Mouse (Mus musculus) lung, embryonic 16.5 days (tissue): ENCODE measurements around the gene Nek6. TPM values are rescaled to one million over a fixed set of nuclear protein-coding genes. Genes with fewer than 3 reads are reported as not detected.

ENCODE experiments used
- ATAC-seq: fragments of 200-750 bp; cut with Nextera tagmentation; 2 replicates; pipeline ENCODE4 v1.8.0; 2017; ENCODE audit warnings: low read depth, mild to moderate bottlenecking, moderate library complexity
- H3K27ac ChIP-seq: fragments of 300-500 bp; sonication (generic); 2 replicates; pipeline ENCODE4 v1.5.1; 2014; ENCODE audit warnings: mild to moderate bottlenecking, control low read depth, low read length
- H3K27me3 ChIP-seq: fragments of 300-500 bp; sonication (generic); 2 replicates; pipeline ENCODE4 v1.6.1; 2014; ENCODE audit warnings: low read depth, low read length, mixed read lengths; ENCODE audit not compliant: control insufficient read depth, insufficient read depth
- H3K36me3 ChIP-seq: fragments of 300-500 bp; sonication (generic); 2 replicates; pipeline ENCODE4 v1.6.1; 2014; ENCODE audit warnings: low read length; ENCODE audit not compliant: control insufficient read depth, insufficient read depth
- H3K4me1 ChIP-seq: fragments of 300-500 bp; sonication (generic); replicated peaks from 2 replicates; pipeline ENCODE4 v1.6.1; 2014; ENCODE audit warnings: low read length, mixed read lengths; ENCODE audit not compliant: control insufficient read depth, insufficient read depth
- H3K4me2 ChIP-seq: fragments of 300-500 bp; sonication (generic); 2 replicates; pipeline ENCODE4 v1.6.1; 2014; ENCODE audit warnings: low read depth, low read length, control low read depth
- H3K4me3 ChIP-seq: fragments of 300-500 bp; sonication (generic); 2 replicates; pipeline ENCODE4 v1.5.1; 2014; ENCODE audit warnings: mild to moderate bottlenecking, low read length, control low read depth
- H3K9ac ChIP-seq: fragments of 300-500 bp; sonication (generic); 2 replicates; pipeline ENCODE4 v1.6.1; 2014; ENCODE audit warnings: low read length, control low read depth
- H3K9me3 ChIP-seq: fragments of 300-500 bp; sonication (generic); 2 replicates; pipeline ENCODE4 v1.6.1; 2016; ENCODE audit warnings: low read length; ENCODE audit not compliant: control insufficient read depth
- WGBS: fragments of 180-500 bp; shearing (Covaris S2); extraction: QIAGEN DNeasy Blood & Tissue Kit; methylation state at CpG from one replicate; pipeline ENCODE4 v1.1.7; 2014; 5-methylcytosine and 5-hydroxymethylcytosine counted together
- polyA plus RNA-seq: library from polyadenylated mRNA; unstranded; fragments of >200 nt; fragmentation: Nextera tagmentation; extraction: Ambion mirVana; gene quantifications from 2 replicates; pipeline ENCODE4 v1.2.1, GENCODE M21; 2015

Nek6 gene
- polyA plus RNA-seq, 1 experiment from 2014 or later: 122 TPM

DNA sequence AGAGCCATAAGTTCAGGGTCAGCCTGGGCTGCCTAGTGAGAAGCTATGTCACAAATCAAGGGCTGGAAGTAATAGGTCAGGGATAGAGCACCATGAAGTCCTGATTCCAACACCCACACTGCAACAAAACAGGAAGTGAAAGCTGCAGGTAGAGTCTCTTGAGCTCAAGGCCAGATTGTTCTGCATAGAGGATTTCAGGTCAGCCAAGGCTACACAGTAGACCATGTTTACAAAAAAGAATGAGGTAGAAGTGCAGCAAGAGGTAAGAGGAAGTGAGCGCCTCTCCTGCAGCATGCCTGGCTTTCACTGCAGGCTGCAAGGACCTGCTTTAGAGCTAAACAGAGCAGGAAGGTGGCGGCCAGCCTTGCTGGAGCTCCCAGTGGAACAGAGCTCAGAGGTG lies 63.3 kb downstream of the Nek6 start:
- Histone ChIP-seq H3K9ac (no peak overlapping the region), H3K36me3 (peaks cover 20% of the 10 kb centered on the region), H3K4me3 (no peak overlapping the region), H3K27ac (no peak overlapping the region), H3K9me3 (no peaks in the 10 kb centered on the region), H3K4me1 (peaks cover 13% of the 10 kb centered on the region), H3K27me3 (no peaks in the 10 kb centered on the region), H3K4me2 (no peak overlapping the region)
- WGBS: 84% methylated on average over 2 of the region's 2 CpGs
- no peak for ATAC-seq

DNA sequence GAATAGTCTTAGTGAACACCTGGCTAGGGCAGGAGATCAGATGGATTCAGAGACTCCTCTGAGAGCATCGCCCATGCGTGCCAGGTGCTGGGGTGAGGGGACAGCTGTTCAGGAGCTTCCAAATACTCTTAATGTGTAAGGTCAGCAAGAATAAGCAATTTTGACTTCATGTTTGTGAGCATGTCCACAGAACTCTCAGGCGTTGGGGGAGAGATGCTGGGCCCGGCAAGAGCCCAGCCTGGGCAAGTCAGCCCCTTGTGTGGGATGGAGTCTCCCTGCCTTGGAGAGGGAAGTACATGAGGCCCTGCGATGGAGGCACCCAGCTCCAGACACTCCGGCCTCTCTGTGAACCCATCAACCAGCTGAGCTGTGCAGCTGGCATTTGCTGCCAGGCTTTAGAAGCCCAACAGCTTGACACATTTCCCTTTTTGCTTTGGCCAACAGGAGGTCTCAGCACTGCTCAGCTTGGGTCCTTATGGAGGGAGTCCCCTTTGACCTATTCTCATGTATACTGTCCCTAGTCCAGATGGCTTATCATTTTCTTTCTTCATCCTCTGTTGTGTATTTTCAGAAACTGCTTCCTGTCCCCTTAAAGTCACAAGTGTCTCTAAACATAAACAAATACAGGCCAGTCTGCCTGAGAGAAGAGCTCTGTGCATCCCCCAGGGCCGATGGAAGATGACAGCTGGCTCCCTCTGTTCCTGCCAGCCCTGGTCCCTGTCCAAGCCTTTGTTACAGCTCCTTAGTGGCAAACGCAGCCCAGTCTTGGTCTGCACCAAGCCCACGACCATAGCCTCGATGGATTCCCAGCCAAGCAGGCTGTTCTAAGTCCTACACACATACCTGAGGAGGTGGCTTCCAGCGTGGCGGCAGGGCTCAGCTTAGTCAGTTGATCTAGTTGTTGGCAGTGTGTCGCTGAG lies 67.4 kb downstream of the Nek6 start:
- Histone ChIP-seq H3K9ac (no peak overlapping the region), H3K4me1 (peaks cover 13% of the 10 kb centered on the region), H3K27ac (peak overlapping the region; percentile 71), H3K27me3 (no peaks in the 10 kb centered on the region), H3K36me3 (peaks cover 10% of the 10 kb centered on the region; the same call in 1 of the 2 replicates), H3K4me3 (no peak overlapping the region), H3K4me2 (no peak overlapping the region), H3K9me3 (no peaks in the 10 kb centered on the region)
- ATAC-seq: peak; percentile 91
- WGBS: 45% methylated on average over 13 of the region's 13 CpGs

DNA sequence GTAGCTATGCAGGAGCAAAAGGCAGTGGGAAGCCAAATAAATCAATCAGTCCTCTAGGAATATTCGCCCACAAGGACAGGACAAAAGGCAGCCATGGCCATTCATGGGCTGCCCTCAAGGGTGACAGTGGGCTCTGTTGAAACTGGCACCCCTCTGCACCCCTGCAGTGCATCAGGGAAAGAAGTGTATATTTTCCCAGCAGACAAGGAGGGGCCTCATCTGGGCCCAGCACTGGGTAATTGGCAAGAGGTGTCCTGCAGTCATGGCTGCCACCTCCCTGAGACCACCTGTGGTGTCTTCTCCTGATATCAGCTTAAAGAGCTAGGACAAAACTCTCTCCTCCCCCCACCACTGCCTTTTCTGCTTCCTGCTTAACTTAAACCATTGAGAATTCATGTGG lies 68.1 kb downstream of the Nek6 start:
- WGBS: 57% methylated on average over 1 of the region's 1 CpGs

DNA sequence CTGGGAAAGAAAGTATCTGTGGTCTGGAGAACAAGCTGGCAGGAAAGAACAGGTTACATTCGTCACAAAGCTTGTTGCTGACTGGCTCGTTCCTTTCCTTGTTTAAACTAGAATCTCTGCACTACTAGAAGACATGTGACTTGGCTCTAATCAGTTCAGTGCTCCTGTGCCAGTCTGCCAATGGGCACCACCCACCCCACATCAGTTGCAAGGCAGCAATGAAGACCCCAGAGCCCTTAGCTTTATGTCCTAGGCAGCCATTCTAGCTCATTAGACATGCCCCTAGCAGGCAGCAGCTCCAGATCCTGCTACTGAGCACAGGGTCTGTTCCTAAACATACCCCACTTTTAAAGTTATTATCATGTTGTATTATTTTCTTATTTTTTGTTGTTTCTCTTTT lies 72.5 kb downstream of the Nek6 start:
- H3K4me3 ChIP-seq: no peak overlapping the region
- no peak for ATAC-seq
- H3K27me3 ChIP-seq: no peaks in the 10 kb centered on the region
- no peaks in the 10 kb centered on the region for H3K9me3 ChIP-seq
- H3K36me3 ChIP-seq: peaks cover 24% of the 10 kb centered on the region
- 58% methylated on average over 2 of the region's 2 CpGs for WGBS
- H3K9ac ChIP-seq: no peak overlapping the region
- H3K4me2 ChIP-seq: no peak overlapping the region
- peaks cover 6% of the 10 kb centered on the region; the same call in 1 of the 2 replicates for H3K4me1 ChIP-seq
- no peak overlapping the region for H3K27ac ChIP-seq

More for the DNA sequence above, 68.1 kb downstream of the Nek6 start:
- no peak for ATAC-seq
- Histone ChIP-seq H3K27ac (peak overlapping the region; percentile 48), H3K4me3 (no peak overlapping the region), H3K9ac (no peak overlapping the region), H3K9me3 (no peaks in the 10 kb centered on the region), H3K4me2 (no peak overlapping the region), H3K27me3 (no peaks in the 10 kb centered on the region), H3K4me1 (peaks cover 13% of the 10 kb centered on the region), H3K36me3 (peaks cover 11% of the 10 kb centered on the region; the same call in 1 of the 2 replicates)

DNA sequence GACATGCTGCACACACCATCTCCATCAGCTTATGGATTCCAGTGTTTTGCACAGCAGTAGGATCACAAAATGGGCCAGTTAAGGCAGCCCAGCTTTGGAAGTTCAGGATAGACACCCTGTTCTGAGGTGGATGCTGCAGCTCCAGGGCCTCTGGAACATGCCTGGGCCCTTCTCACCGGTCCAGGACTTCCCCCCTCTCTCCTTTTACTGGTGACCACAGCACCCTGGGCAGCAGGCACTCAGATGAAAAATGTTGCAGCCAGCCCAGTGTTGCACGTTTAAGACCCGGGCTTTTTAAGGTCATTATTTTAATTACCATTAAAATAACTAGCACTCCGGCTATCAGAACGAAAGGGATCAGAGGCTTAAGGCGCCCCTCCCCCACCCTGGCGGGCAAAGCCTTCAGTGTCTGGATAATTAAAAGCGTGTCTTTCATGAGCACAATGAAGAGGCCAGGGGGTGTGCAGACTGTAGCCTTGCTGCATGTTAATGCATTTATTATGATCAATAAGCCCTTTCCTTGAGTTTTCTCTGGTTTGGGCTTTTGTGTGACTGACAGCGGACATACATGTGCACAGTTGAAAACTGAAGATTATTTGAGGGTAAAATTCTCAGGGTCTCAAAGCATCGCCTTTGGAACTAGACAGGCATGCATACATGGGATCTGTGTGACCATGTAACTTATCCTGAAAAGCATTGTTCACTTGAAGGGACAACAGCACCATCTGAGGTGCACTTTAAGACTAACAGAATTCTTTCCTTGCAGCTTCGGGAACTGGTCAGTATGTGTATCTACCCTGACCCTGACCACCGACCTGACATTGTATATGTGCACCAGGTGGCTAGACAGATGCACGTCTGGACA lies 73.3 kb downstream of the Nek6 start:
- H3K9me3 ChIP-seq: no peaks in the 10 kb centered on the region
- no peak overlapping the region for H3K4me2 ChIP-seq
- H3K36me3 ChIP-seq: peaks cover 24% of the 10 kb centered on the region
- WGBS: 58% methylated on average over 13 of the region's 13 CpGs
- H3K27ac ChIP-seq: no peak overlapping the region
- no peaks in the 10 kb centered on the region for H3K27me3 ChIP-seq
- H3K9ac ChIP-seq: no peak overlapping the region
- no peak overlapping the region for H3K4me3 ChIP-seq
- H3K4me1 ChIP-seq: no peaks in the 10 kb centered on the region
- ATAC-seq: no peak

DNA sequence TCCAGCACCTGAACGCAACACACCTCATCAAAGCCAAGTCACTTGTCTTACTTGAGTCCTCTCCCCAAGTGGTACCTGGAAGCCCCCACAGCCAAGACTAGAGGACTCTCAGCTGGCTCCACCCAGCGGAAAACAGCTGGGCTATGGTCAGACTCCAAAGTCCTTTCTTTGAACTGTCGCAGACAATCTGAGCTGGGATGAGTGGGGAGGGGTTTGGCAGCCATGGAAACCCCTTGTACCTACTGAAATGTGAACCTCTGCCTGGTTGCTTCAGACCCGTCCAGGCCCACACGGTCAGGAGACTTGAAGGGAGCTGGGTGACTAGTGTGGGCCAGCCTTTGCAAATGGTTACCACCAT lies 73.9 kb downstream of the Nek6 start:
- ATAC-seq: no peak
- no peaks in the 10 kb centered on the region for H3K4me1 ChIP-seq
- no peak overlapping the region for H3K4me3 ChIP-seq
- no peak overlapping the region for H3K9ac ChIP-seq
- H3K27me3 ChIP-seq: no peaks in the 10 kb centered on the region
- H3K36me3 ChIP-seq: peaks cover 22% of the 10 kb centered on the region
- H3K4me2 ChIP-seq: no peak overlapping the region
- 44% methylated on average over 5 of the region's 5 CpGs for WGBS
- no peaks in the 10 kb centered on the region for H3K9me3 ChIP-seq
- no peak overlapping the region for H3K27ac ChIP-seq

DNA sequence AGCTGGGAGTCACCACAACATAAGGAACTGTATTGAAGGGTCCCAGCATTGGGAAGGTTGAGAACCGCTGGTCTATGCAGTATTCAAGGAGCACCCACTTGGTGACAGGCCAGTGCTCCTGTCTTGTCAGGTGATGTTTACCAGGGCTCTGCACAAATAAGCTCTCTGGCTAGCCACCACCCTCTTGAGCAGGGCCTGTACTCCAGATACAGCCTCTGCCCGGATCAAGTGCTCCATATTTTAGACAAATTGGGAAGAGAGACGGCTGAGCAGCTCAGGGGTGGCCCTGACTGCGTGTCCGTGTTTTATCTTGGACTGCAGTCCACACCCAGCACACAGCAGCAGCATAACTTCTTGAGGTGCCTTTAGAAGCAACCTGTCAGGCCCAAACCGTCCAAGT lies 75.3 kb downstream of the Nek6 start:
- H3K27me3 ChIP-seq: no peaks in the 10 kb centered on the region
- H3K36me3 ChIP-seq: peaks cover 20% of the 10 kb centered on the region
- 65% methylated on average over 6 of the region's 6 CpGs for WGBS

DNA sequence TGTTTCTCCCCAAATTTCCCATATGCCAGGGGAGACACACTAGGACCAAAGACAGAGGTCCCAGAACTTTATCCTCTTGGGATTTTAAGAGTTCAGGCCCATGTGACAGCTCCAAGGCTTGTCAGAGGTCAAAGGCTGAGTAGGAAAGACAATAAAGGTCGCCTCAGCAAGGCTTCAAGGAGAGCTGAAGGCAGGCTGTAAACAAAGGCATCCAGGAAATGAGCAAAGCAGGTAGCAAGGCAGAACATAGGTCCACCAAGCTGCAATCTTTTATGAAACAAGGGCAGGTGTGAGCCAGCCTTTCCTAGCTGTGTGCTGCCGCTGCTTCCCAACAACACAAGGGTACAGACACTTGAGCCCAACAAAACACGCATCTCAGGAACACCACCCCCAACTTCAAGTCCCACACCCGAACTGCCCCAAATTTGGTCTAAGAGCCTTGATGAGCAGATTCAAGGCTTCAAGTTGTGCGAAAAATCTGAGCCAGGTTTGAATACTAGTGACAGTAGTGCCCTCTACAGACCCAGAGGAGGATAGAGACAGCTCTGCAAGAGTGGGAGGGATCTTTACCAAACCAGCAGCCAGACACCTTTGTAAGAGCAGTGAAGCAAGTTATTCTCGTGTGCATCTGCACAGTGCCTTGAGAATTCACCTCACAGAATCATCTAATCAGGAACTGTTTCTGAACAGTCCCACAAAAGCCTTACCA lies 80.5 kb downstream of the Nek6 start:
- WGBS: 58% methylated on average over 6 of the region's 6 CpGs
- no peak overlapping the region for H3K9ac ChIP-seq
- 0 out of 2 replicates have a peak, but pooled peaks have one; percentile 43 for ATAC-seq
- no peaks in the 10 kb centered on the region for H3K27me3 ChIP-seq
- H3K4me2 ChIP-seq: no peak overlapping the region
- no peak overlapping the region for H3K4me3 ChIP-seq
- H3K27ac ChIP-seq: no peak overlapping the region
- no peaks in the 10 kb centered on the region for H3K4me1 ChIP-seq
- H3K36me3 ChIP-seq: peaks cover 10% of the 10 kb centered on the region
- H3K9me3 ChIP-seq: no peaks in the 10 kb centered on the region

More for the DNA sequence above, 75.3 kb downstream of the Nek6 start:
- Histone ChIP-seq H3K4me1 (no peaks in the 10 kb centered on the region), H3K27ac (no peak overlapping the region), H3K4me2 (no peak overlapping the region), H3K4me3 (no peak overlapping the region), H3K9me3 (no peaks in the 10 kb centered on the region), H3K9ac (no peak overlapping the region)
- no peak for ATAC-seq

DNA sequence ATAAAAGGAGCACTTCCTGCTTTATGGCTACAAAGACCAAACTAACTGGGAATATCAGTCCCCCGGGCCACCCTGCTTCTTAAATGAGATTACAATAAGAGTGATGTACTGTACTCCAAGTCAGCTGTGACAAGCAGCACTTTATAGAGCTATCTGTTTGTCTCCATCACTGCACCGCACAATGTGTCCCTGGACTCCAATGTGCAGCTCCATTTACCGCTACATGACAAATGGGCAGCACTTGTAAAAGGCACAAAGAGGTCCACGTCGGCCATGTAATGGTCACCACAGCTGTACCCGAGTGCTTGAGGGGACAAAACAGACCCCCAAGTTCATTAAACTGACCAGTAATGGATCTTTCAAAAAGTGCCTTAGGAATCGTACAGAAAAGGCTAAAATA lies 83.4 kb downstream of the Nek6 start:
- 74% methylated on average over 7 of the region's 7 CpGs for WGBS
- Histone ChIP-seq H3K4me1 (no peaks in the 10 kb centered on the region), H3K27me3 (no peaks in the 10 kb centered on the region), H3K9ac (no peak overlapping the region), H3K9me3 (no peaks in the 10 kb centered on the region), H3K27ac (no peak overlapping the region), H3K4me3 (no peak overlapping the region), H3K36me3 (no peaks in the 10 kb centered on the region), H3K4me2 (no peak overlapping the region)
- ATAC-seq: no peak
